Mouse (Mus musculus) thymus, adult 2 months (tissue): ENCODE measurements at regions not wholly inside any gene's neighbourhood (a gene's known extent, or its start where the extent isn't known, plus 50 kb on each side); places are given as distances from the start of the nearest gene placed in this dataset.

Source experiments
- CTCF ChIP-seq: fragments of 200-500 bp; IDR thresholded peaks from 2 replicates; pipeline ENCODE4 v1.5.1; 2012; ENCODE audit warnings: mild to moderate bottlenecking, control low read depth, low read length, moderate library complexity, borderline replicate concordance; ENCODE audit not compliant: control insufficient read depth, poor library complexity, insufficient read depth; ENCODE audit errors: extremely low read depth
- POLR2A ChIP-seq: fragments of 200-500 bp; IDR thresholded peaks from 2 replicates; pipeline ENCODE4 v1.6.1; 2012; ENCODE audit warnings: mild to moderate bottlenecking, low read length, control low read depth, moderate library complexity; ENCODE audit not compliant: control insufficient read depth, poor library complexity, insufficient read depth; ENCODE audit errors: extremely low read depth

- TF ChIP-seq POLR2A (no peak), CTCF (no peak)
Measured at GRCm38 (mm10) chr12:16129923-16130322, 313.2 kb upstream of the Trib2 start.
